Mouse (Mus musculus) heart, adult 2 months (tissue): ENCODE measurements at regions not wholly inside any gene's neighbourhood (a gene's known extent, or its start where the extent isn't known, plus 50 kb on each side); places are given as distances from the start of the nearest gene placed in this dataset.

Experiments
- CTCF ChIP-seq: fragments of 200-600 bp; IDR thresholded peaks from 2 replicates; pipeline ENCODE4 v1.8.1; 2022; ENCODE audit warnings: antibody characterized with exemption, mild to moderate bottlenecking, moderate library complexity
- EP300 ChIP-seq: fragments of 200-500 bp; IDR thresholded peaks from 2 replicates; pipeline ENCODE4 v1.6.1; 2011; ENCODE audit warnings: low read depth, low read length, control low read depth; ENCODE audit not compliant: insufficient read depth
- POLR2A ChIP-seq: fragments of 200-500 bp; IDR thresholded peaks from 2 replicates; pipeline ENCODE4 v1.6.1; 2011; ENCODE audit warnings: mild to moderate bottlenecking, low read depth, low read length, control low read depth; ENCODE audit not compliant: insufficient read depth

GRCm38 (mm10) chr11:111568876-111569275 lies 502.9 kb downstream of the Kcnj2 start:
- TF ChIP-seq EP300 (no peak), POLR2A (no peak), CTCF (no peak)
